Mouse (Mus musculus) CD8-positive naive resting alpha-beta T cell, adult 2 months (primary cell): ENCODE data around the gene Tspear.
"Not testable (repeated sequence)": the region's sequence is repeated elsewhere in the genome, so short reads cannot be mapped to it uniquely, and the experiment has no call there.

Experiments used
- DNase-seq, 2 experiments: peaks; one replicate each; pipeline ENCODE4 v3.0.0; 2022; ENCODE audit warnings: low read depth in 2 of 2, low spot score in 2 of 2

Tspear gene

GRCm38 (mm10) chr10:77787876-77788275 lies 101.5 kb downstream of the Tspear start, which contains the start of gene Gm7137:
Gene Gm7137, minus strand, starts transcription at chr10:77788200.
- DNase-seq, result not testable (repeated sequence)

GRCm38 (mm10) chr10:77788621-77789020 lies 102.3 kb downstream of the Tspear start:
- DNase-seq, result no peak

DNA sequence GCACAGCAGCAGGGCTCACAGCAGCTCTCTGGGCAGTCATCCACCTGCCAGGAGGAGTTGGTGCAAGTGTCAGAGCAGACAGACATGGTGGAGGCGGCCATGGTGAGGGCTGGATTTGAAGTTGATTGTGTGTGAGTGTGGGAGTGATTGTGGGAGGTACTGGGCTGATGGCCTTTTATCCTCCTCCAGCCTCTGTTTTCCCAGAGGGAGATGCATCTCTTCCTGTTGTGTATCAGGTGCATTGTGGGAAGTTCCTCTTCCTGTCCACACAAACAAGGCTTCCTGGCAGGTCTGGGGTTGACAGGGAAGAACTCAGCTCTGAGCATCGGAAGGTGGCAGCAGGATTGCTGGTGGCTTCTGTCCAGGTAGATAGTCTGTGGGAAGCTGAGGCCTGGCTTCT lies 108.6 kb downstream of the Tspear start, which contains the start of gene Gm9639:
Gene Gm9639 (minus strand): TSS at position 101 of the 400 bp plus-strand sequence.
- DNase-seq, result no peak

GRCm38 (mm10) chr10:77797677-77798076 lies 111.3 kb downstream of the Tspear start:
- no peak for DNase-seq

DNA sequence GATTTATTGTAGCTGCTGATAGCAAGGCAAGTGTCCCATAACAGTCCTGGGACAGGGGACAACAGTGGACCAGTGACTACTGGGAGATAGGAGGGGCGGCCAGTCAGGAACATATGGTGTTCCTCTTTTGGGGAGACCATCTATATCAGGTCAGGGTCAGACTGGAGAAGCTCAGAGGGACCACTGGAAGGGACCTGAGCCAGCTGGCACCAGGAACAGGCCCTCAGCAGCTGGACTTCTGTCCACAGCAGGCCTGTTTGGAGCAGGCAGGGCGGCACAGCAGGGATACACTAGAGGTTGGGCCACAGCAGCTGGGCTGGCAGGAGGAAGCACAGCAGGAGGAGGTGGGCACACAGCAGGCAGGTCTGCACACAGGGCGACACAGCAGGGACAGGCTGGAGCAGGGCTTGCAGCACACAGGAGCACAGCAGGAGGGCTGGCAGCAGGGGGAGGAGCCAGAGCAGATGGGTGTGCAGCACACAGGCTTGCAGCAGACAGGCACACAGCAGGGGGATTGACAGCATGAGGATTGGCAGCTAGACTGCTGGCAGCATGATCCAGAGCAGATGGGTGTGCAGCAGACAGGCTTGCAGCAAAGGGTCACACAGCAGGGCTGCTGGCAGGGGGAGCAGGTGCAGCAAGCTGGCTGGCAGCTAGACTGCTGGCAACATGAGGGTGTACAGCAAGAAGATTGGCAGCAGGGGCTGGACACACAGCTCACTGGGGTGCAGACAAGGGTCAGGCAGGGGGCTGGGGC lies 112.0 kb downstream of the Tspear start:
- not testable (repeated sequence) for DNase-seq

GRCm38 (mm10) chr10:77798921-77799508 lies 112.6 kb downstream of the Tspear start, which contains the start of gene Gm19668:
Gene Gm19668, minus strand, starts transcription at chr10:77799133.
- no peak for DNase-seq

DNA sequence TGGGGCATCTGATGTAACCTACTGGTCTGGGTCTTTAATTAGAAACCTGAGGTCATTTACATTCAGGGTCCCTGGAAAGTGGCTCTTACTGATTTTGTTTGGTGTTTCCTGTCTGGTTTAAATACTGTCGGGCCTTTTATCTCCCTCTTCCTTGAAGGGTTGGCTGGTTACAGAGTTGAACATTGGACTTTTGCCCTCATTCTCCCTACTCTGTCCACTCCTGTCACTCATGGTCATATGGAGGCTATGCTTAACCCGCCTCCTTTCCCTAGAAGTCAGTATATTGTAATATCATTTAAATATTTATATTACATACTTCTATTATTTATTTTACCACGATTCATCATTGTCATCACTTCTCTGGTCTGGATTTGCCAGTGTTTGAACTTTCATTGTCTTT lies 117.7 kb downstream of the Tspear start:
- no peak for DNase-seq

DNA sequence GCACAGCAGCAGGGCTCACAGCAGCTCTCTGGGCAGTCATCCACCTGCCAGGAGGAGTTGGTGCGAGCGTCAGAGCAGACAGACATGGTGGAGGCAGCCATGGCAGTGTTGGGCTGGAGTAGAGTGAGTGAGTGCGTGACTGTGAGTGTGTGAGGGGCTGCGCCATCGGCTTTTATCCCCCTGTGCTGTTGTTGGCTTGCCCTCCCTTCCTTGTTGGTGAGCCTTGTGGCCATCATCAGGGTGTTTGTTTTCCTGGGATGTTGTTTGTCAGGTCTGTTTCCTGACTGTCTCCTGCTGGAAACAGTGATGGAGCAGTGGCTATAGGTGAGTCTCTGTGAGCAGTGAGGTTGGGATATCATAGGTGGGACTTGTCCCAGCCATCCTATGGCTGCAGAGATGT lies 125.4 kb downstream of the Tspear start, which contains the start of gene Gm9507:
Gene Gm9507 (minus strand): TSS at position 101 of the 400 bp plus-strand sequence.
- DNase-seq, result no peak

DNA sequence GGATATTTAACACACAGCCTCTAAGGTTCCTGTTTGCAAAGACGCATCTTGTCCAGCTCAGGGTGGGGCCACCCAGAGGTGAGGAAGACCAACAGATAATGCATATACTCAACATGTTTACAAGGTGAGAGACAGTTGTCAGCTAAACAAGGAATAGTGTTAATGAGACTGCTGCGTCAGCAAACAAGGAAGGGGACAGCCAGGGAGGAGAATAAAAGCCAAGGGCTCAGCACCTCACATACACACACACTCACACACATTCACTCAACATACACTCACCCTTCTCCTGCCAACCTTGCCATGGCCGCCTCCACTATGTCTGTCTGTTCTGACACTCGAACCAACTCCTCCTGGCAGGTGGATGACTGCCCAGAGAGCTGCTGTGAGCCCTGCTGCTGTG lies 128.0 kb downstream of the Tspear start, which contains the start of gene Gm2696:
Gene Gm2696 (plus strand): TSS at position 301 of the 400 bp plus-strand sequence.
- no peak for DNase-seq

DNA sequence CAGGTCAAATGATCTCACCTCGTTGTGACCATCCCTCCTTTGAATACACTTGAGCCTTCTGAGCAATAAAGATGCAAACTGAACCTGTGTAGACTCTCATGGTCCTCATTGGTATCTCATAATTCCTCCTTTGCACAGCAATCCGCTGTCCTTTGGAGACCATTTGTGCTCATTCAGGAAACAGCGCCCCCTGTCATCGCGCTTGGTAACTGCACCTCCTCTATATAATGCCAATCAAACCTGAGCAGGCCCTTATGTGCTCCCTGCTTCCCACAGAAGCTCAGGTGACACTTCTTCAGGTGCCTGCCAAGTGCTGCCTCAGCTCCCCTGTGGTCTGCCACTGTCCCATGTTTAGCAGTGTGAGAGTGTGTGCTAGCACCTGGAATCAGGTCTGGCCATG lies 129.1 kb downstream of the Tspear start:
- DNase-seq, result peak in 1 of 2 experiments; percentile 4

GRCm38 (mm10) chr10:77818523-77818922 lies 132.2 kb downstream of the Tspear start:
- DNase-seq, result no peak

DNA sequence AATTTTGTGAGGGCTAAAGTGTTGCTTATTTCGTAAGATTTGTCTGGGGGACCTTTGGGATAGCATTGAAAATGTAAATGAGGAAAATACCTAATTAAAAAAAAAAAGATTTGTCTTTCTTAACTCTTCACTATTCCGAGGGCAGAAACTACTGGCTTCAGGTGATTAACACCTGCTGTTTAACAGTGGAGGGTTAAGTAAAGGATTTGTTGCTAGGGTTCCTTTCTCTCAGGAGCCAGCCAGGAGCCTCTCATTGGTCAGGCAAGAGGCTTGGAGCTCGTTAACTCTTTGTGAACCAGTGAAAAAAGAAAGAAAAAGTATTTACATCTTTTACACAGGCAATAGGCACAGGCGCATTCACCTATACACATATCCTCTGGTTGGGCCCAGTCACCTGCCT lies 132.8 kb downstream of the Tspear start:
- DNase-seq, result no peak

DNA sequence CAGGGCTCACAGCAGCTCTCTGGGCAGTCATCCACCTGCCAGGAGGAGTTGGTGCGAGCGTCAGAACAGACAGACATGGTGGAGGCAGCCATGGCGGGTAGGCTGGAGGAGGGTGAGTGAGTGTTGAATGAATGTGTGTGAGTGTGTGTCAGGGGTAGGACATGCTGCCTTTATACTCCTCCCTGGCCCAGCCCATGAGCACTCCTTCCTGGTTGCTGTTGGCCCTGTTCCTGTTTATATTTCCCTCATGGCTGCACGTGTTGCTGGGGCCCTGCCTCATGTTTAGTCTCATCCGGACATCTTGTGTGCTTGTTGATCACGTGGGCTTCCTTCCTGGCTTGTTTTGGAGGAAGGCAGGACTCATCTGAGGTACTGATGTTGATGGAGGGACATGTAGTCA lies 140.6 kb downstream of the Tspear start, which contains the start of gene Krtap10-4:
Gene Krtap10-4 (minus strand): TSS at position 145 of the 400 bp plus-strand sequence.
- DNase-seq, result no peak

DNA sequence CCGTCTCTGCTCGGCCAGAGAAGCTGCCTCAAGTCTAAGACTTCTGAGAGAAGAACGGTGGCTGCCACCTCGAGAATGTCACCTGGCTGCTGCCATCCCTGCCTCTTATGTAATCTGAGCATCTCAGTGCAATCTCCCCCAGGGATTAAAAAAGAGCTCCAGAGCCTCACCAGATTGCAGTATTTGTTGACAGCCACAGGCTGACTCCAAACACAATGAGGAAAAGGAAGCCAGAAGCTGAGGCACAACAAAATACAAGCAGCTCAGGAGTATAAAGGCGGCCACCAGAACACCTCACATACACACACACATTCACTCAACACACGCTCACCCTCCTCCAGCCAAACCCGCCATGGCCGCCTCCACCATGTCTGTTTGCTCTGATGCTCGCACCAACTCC lies 149.3 kb downstream of the Tspear start, which contains the start of gene Krtap10-10:
Gene Krtap10-10 (plus strand): TSS at position 301 of the 400 bp plus-strand sequence.
- DNase-seq, result no peak

- no peak for DNase-seq
These were observed 152.6 kb downstream of the Tspear start for GRCm38 (mm10) chr10:77839006-77839405.

DNA sequence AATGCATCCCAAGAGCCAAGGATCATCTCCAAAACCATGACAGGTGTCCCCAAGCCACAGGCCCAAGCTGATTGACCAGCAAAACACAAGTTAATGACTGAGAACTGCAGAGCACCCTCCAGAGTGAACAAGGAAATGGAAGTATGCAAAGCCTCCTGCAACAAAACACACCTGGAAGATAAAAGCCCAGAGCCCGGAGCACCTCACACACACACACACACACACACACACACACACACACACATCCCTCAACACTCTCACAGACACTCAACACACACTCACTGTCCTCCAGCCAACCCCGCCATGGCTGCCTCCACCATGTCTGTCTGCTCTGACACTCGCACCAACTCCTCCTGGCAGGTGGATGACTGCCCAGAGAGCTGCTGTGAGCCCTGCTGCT lies 160.1 kb downstream of the Tspear start, which contains the start of gene Gm36176:
Gene Gm36176 (plus strand): TSS at position 301 of the 400 bp plus-strand sequence.
- DNase-seq, result no peak

GRCm38 (mm10) chr10:77846961-77847360 lies 160.6 kb downstream of the Tspear start:
- no peak for DNase-seq

DNA sequence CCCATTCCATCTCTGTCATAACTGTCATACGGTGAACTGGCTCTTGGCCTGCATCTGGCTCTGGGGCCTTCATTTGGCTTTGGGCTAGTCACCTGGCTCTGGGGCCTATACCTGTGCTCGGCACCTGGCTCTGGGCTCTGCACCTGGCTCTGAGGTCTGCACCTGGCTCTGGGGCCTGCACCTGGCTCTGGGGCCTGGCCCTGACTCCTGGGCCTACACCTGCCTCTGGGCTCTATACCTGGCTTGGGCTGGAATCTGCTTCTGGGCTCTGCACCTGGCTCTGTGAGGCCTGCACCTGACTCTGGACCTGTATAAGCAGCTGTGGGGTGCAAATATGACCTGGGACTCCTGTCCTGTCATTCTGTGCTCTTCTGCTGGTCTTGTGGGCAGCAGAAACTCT lies 161.2 kb downstream of the Tspear start:
- no peak for DNase-seq

GRCm38 (mm10) chr10:77852559-77852958 lies 166.2 kb downstream of the Tspear start, which contains the start of gene Gm10318:
Gene Gm10318, plus strand, starts transcription at chr10:77852859.
- no peak for DNase-seq

DNA sequence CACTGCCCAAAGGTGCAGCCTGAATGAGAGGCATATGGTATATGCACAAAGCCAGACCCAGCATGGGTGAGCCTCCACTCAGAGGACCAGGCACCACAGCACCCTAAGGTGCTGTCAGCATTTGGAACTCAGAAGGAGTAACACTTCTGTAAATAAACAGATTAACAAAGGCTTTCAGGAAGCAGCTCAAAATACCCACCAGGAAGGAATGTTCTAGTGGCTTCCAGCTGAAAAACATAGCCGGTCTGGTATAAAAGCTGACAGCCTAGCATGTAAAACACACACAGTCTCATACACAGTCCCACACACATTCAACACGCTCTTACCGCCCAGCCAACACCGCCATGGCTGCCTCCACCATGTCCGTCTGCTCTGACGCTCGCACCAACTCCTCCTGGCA lies 175.3 kb downstream of the Tspear start, which contains the start of gene Gm3285:
Gene Gm3285 (plus strand): TSS at position 301 of the 400 bp plus-strand sequence.
- no peak for DNase-seq

DNA sequence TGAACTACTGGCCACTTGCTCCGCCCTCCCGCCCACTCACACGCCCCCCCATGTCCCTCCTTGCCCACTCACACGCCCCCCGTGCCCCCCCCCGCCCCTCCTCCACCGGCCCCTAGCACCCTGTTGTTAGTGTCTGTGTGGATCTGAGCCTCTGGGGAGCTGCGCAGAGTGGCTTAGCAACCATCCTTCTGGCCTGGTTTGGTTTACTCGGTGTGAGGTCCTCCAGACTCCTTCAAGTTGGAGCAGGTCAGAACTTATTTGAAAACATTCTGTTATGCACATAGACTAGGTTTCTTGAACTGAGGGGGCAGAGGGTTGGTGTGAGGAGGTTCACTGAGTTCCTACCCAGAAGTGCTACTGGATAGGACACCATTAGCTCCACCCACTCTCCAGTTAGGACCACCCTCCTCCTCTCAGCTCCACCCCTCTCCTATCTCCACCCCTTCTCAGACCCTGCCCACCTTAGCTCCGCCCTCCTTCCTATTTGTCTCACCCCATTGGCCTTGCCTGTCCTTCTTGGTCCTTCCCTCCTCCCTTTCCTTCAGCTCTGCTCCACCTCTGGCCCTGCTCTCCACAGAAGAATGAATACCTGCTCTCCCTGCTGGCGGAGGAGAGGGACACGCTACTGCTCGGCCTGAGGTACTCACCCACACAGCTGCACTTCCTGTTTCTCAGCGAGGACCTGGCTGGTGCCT lies 177.8 kb downstream of the Tspear start:
- peak; percentile 43 to 60 for DNase-seq
